Mouse (Mus musculus): Measurements from ENCODE around the gene Cfap74.

Cfap74 gene

GRCm38 (mm10) chr4:155497963-155498362 lies 89.0 kb downstream of the Cfap74 start:
- ChIA-PET CTCF (interaction anchor here in 2 of 4 experiments (0.6 to 1.7 kb wide), 2 partner anchors 17 to 268 kb away, joined by 4 to 5 read pairs; no protein-coding TSS in a partner anchor), POLR2A (interaction anchor here in 2 of 4 experiments (0.6 to 1.4 kb wide), 2 partner anchors 16 to 804 kb away, joined by 3 to 4 read pairs; no protein-coding TSS in a partner anchor)

GRCm38 (mm10) chr4:155501126-155501525 lies 92.1 kb downstream of the Cfap74 start:
- POLR2A ChIA-PET, result no interaction called here
- CTCF ChIA-PET, result no interaction called here

GRCm38 (mm10) chr4:155505067-155505466 lies 96.1 kb downstream of the Cfap74 start:
- CTCF ChIA-PET, result interaction anchor here in 2 of 4 experiments (0.6 to 1.7 kb wide), 4 partner anchors 9 to 226 kb away, joined by 3 to 7 read pairs (median 4); no protein-coding TSS in a partner anchor
- POLR2A ChIA-PET, result interaction anchor here in 3 of 4 experiments (1.0 to 5.0 kb wide), 7 partner anchors 9 to 101 kb away, joined by 3 to 30 read pairs (median 6); partner anchors contain the start of gene Gnb1 (in 1 of the 3)

GRCm38 (mm10) chr4:155505671-155506295 lies 96.8 kb downstream of the Cfap74 start:
- ChIA-PET POLR2A (interaction anchor here in 3 of 4 experiments (0.6 to 5.0 kb wide), 14 partner anchors 9 to 704 kb away, joined by 3 to 30 read pairs (median 4); partner anchors contain the start of genes Gnb1 (in 1 of the 3) and Mrpl20 (in 1 of the 3)), CTCF (interaction anchor here in 2 of 4 experiments (0.6 to 1.7 kb wide), 6 partner anchors 10 to 227 kb away, joined by 3 to 7 read pairs (median 4); no protein-coding TSS in a partner anchor)

GRCm38 (mm10) chr4:155508614-155509013 lies 99.6 kb downstream of the Cfap74 start:
- CTCF ChIA-PET, result interaction anchor here in 1 of 4 experiments (0.6 to 0.7 kb wide), 2 partner anchors 10 to 19 kb away, joined by 3 to 5 read pairs; no protein-coding TSS in a partner anchor
- POLR2A ChIA-PET, result interaction anchor here in 1 of 4 experiments (0.8 to 1.2 kb wide), 4 partner anchors 8 to 54 kb away, joined by 3 to 6 read pairs (median 4); no protein-coding TSS in a partner anchor

GRCm38 (mm10) chr4:155510981-155511380 lies 102.0 kb downstream of the Cfap74 start:
- POLR2A ChIA-PET, result interaction anchor here in 1 of 4 experiments (0.9 kb wide), 1 partner anchor 61 kb away, joined by 3 read pairs; no protein-coding TSS in a partner anchor
- CTCF ChIA-PET, result interaction anchor here in 1 of 4 experiments (0.7 kb wide), 1 partner anchor 15 kb away, joined by 3 read pairs; no protein-coding TSS in a partner anchor

GRCm38 (mm10) chr4:155514810-155515209 lies 105.8 kb downstream of the Cfap74 start:
- ChIA-PET CTCF (interaction anchor here in 2 of 4 experiments (0.5 to 1.3 kb wide), 4 partner anchors 32 to 60 kb away, joined by 3 to 4 read pairs (median 3); no protein-coding TSS in a partner anchor), POLR2A (interaction anchor here in 3 of 4 experiments (0.6 to 3.1 kb wide), 15 partner anchors 8 to 545 kb away, joined by 3 to 12 read pairs (median 3); partner anchors contain the start of genes Atad3a (in 1 of the 3) and Ttll10 (in 1 of the 3))

All from embryonic stem cell, embryonic (primary cell).